Comparison of ENCODE assay signal across 8 mouse cellular contexts in the genomic region with DNA sequence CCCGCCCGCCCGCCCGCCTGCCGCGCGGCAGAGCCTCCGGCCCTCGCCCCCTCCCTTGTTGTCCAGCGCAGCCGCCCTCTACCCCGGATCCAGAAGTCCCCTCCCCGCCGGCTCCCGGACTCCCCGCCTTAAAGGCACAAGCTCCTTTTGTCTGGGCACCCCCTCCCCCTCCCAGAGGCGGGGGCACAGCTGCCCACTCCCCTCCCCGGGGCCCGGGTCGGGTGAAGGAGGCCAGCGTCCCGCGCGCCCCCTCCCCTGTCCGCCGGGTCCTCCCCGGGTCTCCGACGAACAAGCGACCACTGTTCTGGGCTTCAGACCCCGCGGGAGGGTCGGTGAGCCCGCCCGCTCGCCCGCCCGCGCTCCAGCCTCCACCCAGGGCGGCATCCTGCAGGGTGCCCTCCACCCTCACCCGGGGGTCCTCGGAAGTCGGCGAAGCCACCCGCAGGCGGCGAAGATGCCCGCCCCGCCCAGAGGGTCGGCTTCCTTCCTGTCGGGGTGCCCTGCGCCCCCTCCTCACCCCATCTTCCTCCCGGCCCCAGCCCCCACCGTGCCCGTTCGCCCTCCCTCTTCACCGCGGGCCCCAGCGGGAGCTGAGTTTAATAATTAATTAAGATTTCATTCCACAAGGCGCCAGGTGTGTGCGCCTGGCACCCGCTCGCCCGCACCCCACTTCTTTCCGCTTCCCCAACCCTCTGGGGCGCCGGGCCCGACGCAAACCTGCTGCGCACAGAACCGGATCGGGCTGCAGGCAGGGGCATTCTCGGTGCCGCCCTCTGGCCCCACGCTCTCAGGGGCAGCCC. TPM values are rescaled to one million over a fixed set of nuclear protein-coding genes. Genes with fewer than 3 reads are reported as not detected.
A peak's percentile ranks its signal among the peaks of the same experiment; 100 is the strongest.
DNase-seq lines count a peak whose midpoint lies in the region; ATAC-seq lines count a peak whose summit lies in the region.

TSS of gene Adcy6 (minus strand) at position 746 of the 800 bp plus-strand sequence.

- H3K4me3 ChIP-seq in hindbrain, embryonic 12.5 days, result peak within 1 kb of the TSS; percentile 81

- H3K9me3 ChIP-seq in hindbrain, embryonic 12.5 days (replicated peaks), result no peaks in the 10 kb centered on the region

- DNase-seq in cerebellum, postnatal 4 days (ENCODE audit: low spot score in 2 of 2), result peak; percentile 63 to 77
- peak; percentile 74 to 77 for DNase-seq in frontal cortex, postnatal 36 days (ENCODE audit: low spot score in 2 of 2)
- peak; percentile 62 to 64 for DNase-seq in layer of hippocampus, postnatal 25 days (ENCODE audit: extremely low spot score in 1 of 2, low spot score in 1 of 2)
- peak; percentile 93 for DNase-seq in lung, postnatal 10 days
- peak; percentile 82 for DNase-seq in retina, embryonic 14.5 days (ENCODE audit: low spot score)
- DNase-seq in urinary bladder, postnatal 14 days (ENCODE audit: low spot score), result peak; percentile 81

- peak within 1 kb of the TSS; percentile 94 for H3K4me2 ChIP-seq in hindbrain, embryonic 12.5 days (replicated peaks)

- H3K36me3 ChIP-seq in hindbrain, embryonic 12.5 days, result peaks cover under 1% of the 10 kb centered on the region

- ATAC-seq in activated CD4-positive, CD25-positive, alpha-beta regulatory T cell, adult 4 months, result peak; percentile 49
- peak; percentile 84 for ATAC-seq in hindbrain, embryonic 12.5 days (ENCODE audit: low FRiP score)

- peak within 1 kb of the TSS; percentile 92 for H3K9ac ChIP-seq in hindbrain, embryonic 12.5 days

- H3K27me3 ChIP-seq in hindbrain, embryonic 12.5 days, result no peaks in the 10 kb centered on the region

- WGBS in hindbrain, embryonic 12.5 days, result under 1% methylated on average over 55 of the region's 75 CpGs

- peaks cover 30% of the 10 kb centered on the region for H3K4me1 ChIP-seq in hindbrain, embryonic 12.5 days

- peak within 1 kb of the TSS; percentile 88 for H3K27ac ChIP-seq in hindbrain, embryonic 12.5 days

RNA-seq across cellular contexts. Expression of gene Adcy6, which starts in this region (rescaled TPM):
- polyA plus RNA-seq in activated CD4-positive, CD25-positive, alpha-beta regulatory T cell, adult 4 months (2017; shearing (Covaris generic)), result under 1 TPM; 0.36 to 0.56 TPM
- 15.9 and 18.6 TPM in 2 replicates for polyA plus RNA-seq in hindbrain, embryonic 12.5 days (2016; fragmentation: Nextera tagmentation; extraction: Ambion mirVana)
- 10 to 100 TPM; 45.1 to 45.8 TPM for total RNA-seq in layer of hippocampus, postnatal 25 days (2021)

Comparison
In these comparisons a context has a peak if more than half of its experiments do, and no peak if none do; other contexts are left out.
1. Peak in every context shown above with its lines: DNase-seq, ATAC-seq, H3K4me3 ChIP-seq and H3K27ac ChIP-seq.
2. RNA of gene Adcy6 (polyA plus RNA-seq): 15.9 to 18.6 TPM in hindbrain, embryonic 12.5 days; 0.36 to 0.56 TPM in activated CD4-positive, CD25-positive, alpha-beta regulatory T cell, adult 4 months; every median in the first group is over 10 times any median in the second.
3. Peak in ATAC-seq in activated CD4-positive, CD25-positive, alpha-beta regulatory T cell, adult 4 months; RNA of the gene not detected or under 1 TPM.